Mouse (Mus musculus) left cerebral cortex, postnatal 4 days (tissue): Measurements from ENCODE around the gene Lep. TPM values are rescaled to one million over a fixed set of nuclear protein-coding genes. Genes with fewer than 3 reads are reported as not detected.

Experiments used
- DNase-seq: peaks from one replicate; pipeline ENCODE4 v3.0.0-alpha.2; 2022
- intact Hi-C: fragments of 180-260 bp; cut with DNase I; formaldehyde crosslinking; loops from one replicate; pipeline ENCODE4 v1.15.1; 2025
- microRNA-seq: library from miRNA; unstranded; fragments of <30 nt; microRNA quantifications from one replicate; pipeline ENCODE4 v1.2.0, GENCODE M21; 2022
- total RNA-seq, 2 experiments: library from RNA; stranded (reverse); gene quantifications; 2 replicates each; pipeline ENCODE4 v1.2.3; 2021

Gene Lep
- total RNA-seq, 2 experiments from 2014 or later: not detected

GRCm38 (mm10) chr6:29108376-29108775, 48.4 kb downstream of the Lep start:
- intact Hi-C loops: no loop called here
- no peak for DNase-seq

GRCm38 (mm10) chr6:29111501-29111900, 51.5 kb downstream of the Lep start:
- no peak for DNase-seq
- intact Hi-C loops: no loop called here

GRCm38 (mm10) chr6:29115756-29116155, 55.7 kb downstream of the Lep start:
- no peak for DNase-seq
- intact Hi-C loops: no loop called here

GRCm38 (mm10) chr6:29117417-29118104, 57.5 kb downstream of the Lep start:
- intact Hi-C loops: no loop called here
- peak; percentile 50 for DNase-seq

GRCm38 (mm10) chr6:29118231-29118630, 58.2 kb downstream of the Lep start:
- no peak for DNase-seq
- intact Hi-C loops: no loop called here

GRCm38 (mm10) chr6:29118963-29119362, 58.9 kb downstream of the Lep start:
- intact Hi-C loops: no loop called here
- DNase-seq: no peak

GRCm38 (mm10) chr6:29119990-29120389, 60.0 kb downstream of the Lep start:
- no peak for DNase-seq
- intact Hi-C loops: no loop called here

Small RNA genes lying within 50 kb of the gene (microRNA-seq; reads per million reads assigned to microRNA genes)
- gene Mir129-1: 102 reads per million, percentile 50 among the genes with 10 or more reads in this experiment

Other genes with a start within 250 kb of the Lep start
- gene Lrrc4, start 228.5 kb upstream of the Lep start, total RNA-seq: 10 to 100 TPM; 46.2 to 46.7 TPM
- gene Rbm28, start 104.8 kb downstream of the Lep start, total RNA-seq: 10 to 100 TPM; 44.5 to 51.7 TPM
- 10 to 100 TPM; 15.1 to 19.1 TPM for gene Prrt4, start 119.4 kb downstream of the Lep start, total RNA-seq
- 10 to 100 TPM; 92.7 to 96.6 TPM for gene Impdh1, start 156.1 kb downstream of the Lep start, total RNA-seq
- 10 to 100 TPM in 1 of 2 experiments, 1 to 10 TPM in 1; 9.6 to 10.4 TPM for gene Hilpda, start 212.3 kb downstream of the Lep start, total RNA-seq
- gene Fam71f2, start 219.4 kb downstream of the Lep start, total RNA-seq: not detected